Mouse (Mus musculus) erythroblast, embryonic 14.5 days (primary cell): Measurements from ENCODE around the gene Camk1d. TPM values are rescaled to one million over a fixed set of nuclear protein-coding genes. Genes with fewer than 3 reads are reported as not detected.
"Not testable (repeated sequence)": the region's sequence is repeated elsewhere in the genome, so short reads cannot be mapped to it uniquely, and the experiment has no call there.

Experiments used
- H3K27me3 ChIP-seq: 2 replicates; pipeline ENCODE4 v1.6.1; 2012; ENCODE audit warnings: inconsistent platforms; ENCODE audit not compliant: control insufficient read depth
- H3K36me3 ChIP-seq: 2 replicates; pipeline ENCODE4 v1.6.1; 2012; ENCODE audit warnings: mild to moderate bottlenecking, inconsistent platforms; ENCODE audit not compliant: control insufficient read depth
- H3K4me1 ChIP-seq: 2 replicates; pipeline ENCODE4 v1.6.1; 2012; ENCODE audit warnings: inconsistent platforms; ENCODE audit not compliant: control insufficient read depth
- H3K4me3 ChIP-seq: replicated peaks from 2 replicates; pipeline ENCODE3; 2012; ENCODE audit warnings: moderate library complexity, mild to moderate bottlenecking, inconsistent platforms
- H3K9me3 ChIP-seq: 2 replicates; pipeline ENCODE4 v1.6.1; 2012; ENCODE audit warnings: low read length, inconsistent platforms, mixed read lengths; ENCODE audit not compliant: control insufficient read depth
- GATA1 ChIP-seq: IDR thresholded peaks from 2 replicates; pipeline ENCODE4 v1.6.1; 2012; ENCODE audit warnings: low read length, inconsistent platforms, mixed read lengths
- TAL1 ChIP-seq: IDR thresholded peaks from 3 replicates; pipeline ENCODE4 v1.6.1; 2012; ENCODE audit warnings: low read length, inconsistent platforms, mixed read lengths
- polyA plus RNA-seq: library from polyadenylated mRNA; stranded (reverse); fragments of >175 nt; gene quantifications from 2 replicates; pipeline ENCODE4 v1.2.3, GENCODE M21; 2012

Camk1d gene
- polyA plus RNA-seq, 1 experiment, result 0.02 TPM

GRCm38 (mm10) chr2:5611601-5612000, 102.7 kb downstream of the Camk1d start:
- H3K4me1 ChIP-seq, result peaks cover 20% of the 10 kb centered on the region
- H3K9me3 ChIP-seq, result no peaks in the 10 kb centered on the region
- H3K27me3 ChIP-seq, result no peaks in the 10 kb centered on the region
- no peak for TF ChIP-seq TAL1
- TF ChIP-seq GATA1, result no peak
- no peaks in the 10 kb centered on the region for H3K36me3 ChIP-seq
- H3K4me3 ChIP-seq, result no peak overlapping the region

- peaks cover 19% of the 10 kb centered on the region for H3K4me1 ChIP-seq
- H3K36me3 ChIP-seq, result no peaks in the 10 kb centered on the region
- no peak for TF ChIP-seq GATA1
- no peak for TF ChIP-seq TAL1
- no peaks in the 10 kb centered on the region for H3K9me3 ChIP-seq
- no peak overlapping the region for H3K4me3 ChIP-seq
- no peaks in the 10 kb centered on the region for H3K27me3 ChIP-seq
Observed at GRCm38 (mm10) chr2:5610521-5610920, 103.8 kb downstream of the Camk1d start.

GRCm38 (mm10) chr2:5607920-5608841, 106.1 kb downstream of the Camk1d start:
- no peaks in the 10 kb centered on the region for H3K27me3 ChIP-seq
- H3K9me3 ChIP-seq, result no peaks in the 10 kb centered on the region
- TF ChIP-seq TAL1, result no peak
- TF ChIP-seq GATA1, result no peak
- no peak overlapping the region for H3K4me3 ChIP-seq
- no peaks in the 10 kb centered on the region for H3K36me3 ChIP-seq
- no peaks in the 10 kb centered on the region for H3K4me1 ChIP-seq

- Histone ChIP-seq H3K4me1 (no peaks in the 10 kb centered on the region), H3K27me3 (no peaks in the 10 kb centered on the region), H3K9me3 (no peaks in the 10 kb centered on the region), H3K36me3 (no peaks in the 10 kb centered on the region), H3K4me3 (no peak overlapping the region)
- TF ChIP-seq GATA1 (no peak), TAL1 (no peak)
Observed at GRCm38 (mm10) chr2:5605849-5606248, 108.5 kb downstream of the Camk1d start.

GRCm38 (mm10) chr2:5602044-5602443, 112.3 kb downstream of the Camk1d start:
- Histone ChIP-seq H3K4me3 (no peak overlapping the region), H3K4me1 (no peaks in the 10 kb centered on the region), H3K36me3 (no peaks in the 10 kb centered on the region), H3K27me3 (no peaks in the 10 kb centered on the region), H3K9me3 (no peaks in the 10 kb centered on the region)
- no peak for TF ChIP-seq GATA1
- no peak for TF ChIP-seq TAL1

GRCm38 (mm10) chr2:5601243-5601642, 113.1 kb downstream of the Camk1d start:
- not testable (repeated sequence) for H3K36me3 ChIP-seq, H3K9me3 ChIP-seq, H3K27me3 ChIP-seq, H3K4me3 ChIP-seq, H3K4me1 ChIP-seq

- no peak overlapping the region for H3K4me3 ChIP-seq
- no peaks in the 10 kb centered on the region for H3K36me3 ChIP-seq
- TF ChIP-seq GATA1 (no peak), TAL1 (no peak)
- H3K9me3 ChIP-seq, result no peaks in the 10 kb centered on the region
- H3K27me3 ChIP-seq, result no peaks in the 10 kb centered on the region
- H3K4me1 ChIP-seq, result no peaks in the 10 kb centered on the region
Observed at GRCm38 (mm10) chr2:5600183-5600962, 113.9 kb downstream of the Camk1d start.

GRCm38 (mm10) chr2:5599713-5600112, 114.6 kb downstream of the Camk1d start:
- H3K9me3 ChIP-seq, result no peaks in the 10 kb centered on the region
- TF ChIP-seq GATA1 (no peak), TAL1 (no peak)
- no peaks in the 10 kb centered on the region for H3K27me3 ChIP-seq
- H3K36me3 ChIP-seq, result no peaks in the 10 kb centered on the region
- H3K4me1 ChIP-seq, result no peaks in the 10 kb centered on the region
- no peak overlapping the region for H3K4me3 ChIP-seq

- H3K9me3 ChIP-seq, result no peaks in the 10 kb centered on the region
- H3K27me3 ChIP-seq, result no peaks in the 10 kb centered on the region
- H3K36me3 ChIP-seq, result no peaks in the 10 kb centered on the region
- no peak overlapping the region for H3K4me3 ChIP-seq
- no peaks in the 10 kb centered on the region for H3K4me1 ChIP-seq
- TF ChIP-seq TAL1, result no peak
Observed at GRCm38 (mm10) chr2:5598533-5598932, 115.8 kb downstream of the Camk1d start.
